Mouse (Mus musculus): ENCODE data around the gene Foxj2. TPM values are rescaled to one million over a fixed set of nuclear protein-coding genes. Genes with fewer than 3 reads are reported as not detected.

Gene Foxj2
- total and polyA plus RNA-seq, 2 experiments from 2014 or later = 4.4 to 17.8 TPM

DNA sequence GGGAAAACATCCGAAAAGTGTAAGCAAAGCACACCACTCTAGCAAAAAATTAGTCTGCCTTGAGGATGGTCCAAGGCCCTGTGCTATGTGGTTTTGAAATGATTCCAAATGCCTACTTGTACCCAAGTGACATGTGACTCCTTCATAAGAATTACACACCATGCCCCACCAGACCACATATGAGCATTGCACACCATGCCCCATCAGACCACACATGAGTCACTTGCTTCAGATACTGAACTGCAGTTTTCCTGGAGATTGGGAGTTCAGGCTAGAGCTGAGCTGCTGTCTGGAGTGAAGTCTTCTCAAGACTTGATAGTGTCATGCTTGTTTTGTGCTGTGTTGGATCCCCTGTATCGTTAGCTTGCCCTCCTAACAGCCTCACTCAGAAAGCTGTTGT lies 69.9 kb downstream of the Foxj2 start:
- no peak overlapping the region for H3K4me3 ChIP-seq (ENCODE audit: low read depth, low read length)
- no peak overlapping the region for H3K4me2 ChIP-seq (ENCODE audit: low read depth, low read length)
- H3K27ac ChIP-seq (ENCODE audit: low read depth) = no peak overlapping the region
- ATAC-seq (ENCODE audit: insufficient read depth, low read depth) (no peak), DNase-seq (ENCODE audit: low spot score) (no peak)
- WGBS = 85% methylated on average over 2 of the region's 2 CpGs
- no peak overlapping the region for H3K9ac ChIP-seq (replicated peaks; ENCODE audit: low read depth, low read length)
- H3K36me3 ChIP-seq (replicated peaks; ENCODE audit: control insufficient read depth, insufficient read depth, low read length) = peaks cover 54% of the 10 kb centered on the region
- H3K4me1 ChIP-seq (ENCODE audit: control insufficient read depth, insufficient read depth) = no peaks in the 10 kb centered on the region
- H3K27me3 ChIP-seq (ENCODE audit: control insufficient read depth, insufficient read depth, low read length) = no peaks in the 10 kb centered on the region
- TF ChIP-seq CTCF (IDR thresholded peaks at IDR 0.05; ENCODE audit: low read depth) = no peak
- TF ChIP-seq EP300 (IDR thresholded peaks at IDR 0.05; ENCODE audit: low read depth) = no peak
- no peaks in the 10 kb centered on the region for H3K9me3 ChIP-seq (replicated peaks; ENCODE audit: control insufficient read depth, low read length)

GRCm38 (mm10) chr6:122892442-122893049 lies 72.8 kb downstream of the Foxj2 start:
- H3K27ac ChIP-seq (ENCODE audit: low read depth) = no peak overlapping the region
- DNase-seq (ENCODE audit: low spot score) (peak; percentile 35), ATAC-seq (ENCODE audit: insufficient read depth, low read depth) (no peak)
- no peak overlapping the region for H3K9ac ChIP-seq (replicated peaks; ENCODE audit: low read depth, low read length)
- H3K9me3 ChIP-seq (replicated peaks; ENCODE audit: control insufficient read depth, low read length) = no peaks in the 10 kb centered on the region
- H3K36me3 ChIP-seq (replicated peaks; ENCODE audit: control insufficient read depth, insufficient read depth, low read length) = peaks cover 25% of the 10 kb centered on the region
- WGBS = 7% methylated on average over 2 of the region's 2 CpGs
- no peak for TF ChIP-seq EP300 (IDR thresholded peaks at IDR 0.05; ENCODE audit: low read depth)
- peak; percentile 85 for TF ChIP-seq CTCF (IDR thresholded peaks at IDR 0.05; ENCODE audit: low read depth)
- no peaks in the 10 kb centered on the region for H3K4me1 ChIP-seq (ENCODE audit: control insufficient read depth, insufficient read depth)
- no peak overlapping the region for H3K4me3 ChIP-seq (ENCODE audit: low read depth, low read length)
- H3K4me2 ChIP-seq (ENCODE audit: low read depth, low read length) = no peak overlapping the region
- no peaks in the 10 kb centered on the region for H3K27me3 ChIP-seq (ENCODE audit: control insufficient read depth, insufficient read depth, low read length)

Small RNAs within 50 kb of the gene (microRNA-seq; reads per million reads assigned to microRNA genes)
- not detected for gene Mir7231

Other genes with a start within 250 kb of the Foxj2 start
- 21.0 and 30.9 TPM in 2 replicates for gene Apobec1, start 217.5 kb upstream of the Foxj2 start, total RNA-seq (2014; rRNA removed; ENCODE audit: low replicate concordance)
- gene Apobec1, start 217.5 kb upstream of the Foxj2 start, polyA plus RNA-seq (2015; fragmentation: Nextera tagmentation; extraction: Ambion mirVana) = 3.9 and 4.2 TPM in 2 replicates
- gene Gdf3, start 209.8 kb upstream of the Foxj2 start, total RNA-seq (2014; rRNA removed; ENCODE audit: low replicate concordance) = 0.15 TPM in 1 of 2 replicates, not detected in the other
- 0.05 and 0.26 TPM in 2 replicates for gene Gdf3, start 209.8 kb upstream of the Foxj2 start, polyA plus RNA-seq (2015; fragmentation: Nextera tagmentation; extraction: Ambion mirVana)
- not detected in 2 replicates for gene Dppa3, start 193.5 kb upstream of the Foxj2 start, total RNA-seq (2014; rRNA removed; ENCODE audit: low replicate concordance)
- gene Dppa3, start 193.5 kb upstream of the Foxj2 start, polyA plus RNA-seq (2015; fragmentation: Nextera tagmentation; extraction: Ambion mirVana) = 0.18 and 0.41 TPM in 2 replicates
- 0.73 and 1.3 TPM in 2 replicates for gene Nanog, start 112.4 kb upstream of the Foxj2 start, total RNA-seq (2014; rRNA removed; ENCODE audit: low replicate concordance)
- 0.47 and 0.61 TPM in 2 replicates for gene Nanog, start 112.4 kb upstream of the Foxj2 start, polyA plus RNA-seq (2015; fragmentation: Nextera tagmentation; extraction: Ambion mirVana)
- gene Slc2a3, start 18.3 kb upstream of the Foxj2 start, total RNA-seq (2014; rRNA removed; ENCODE audit: low replicate concordance) = 21.4 and 21.6 TPM in 2 replicates
- gene Slc2a3, start 18.3 kb upstream of the Foxj2 start, polyA plus RNA-seq (2015; fragmentation: Nextera tagmentation; extraction: Ambion mirVana) = 1.7 and 1.8 TPM in 2 replicates
- 0.46 and 2.9 TPM in 2 replicates for gene C3ar1, start 36.2 kb downstream of the Foxj2 start, total RNA-seq (2014; rRNA removed; ENCODE audit: low replicate concordance)
- 2.3 and 2.4 TPM in 2 replicates for gene C3ar1, start 36.2 kb downstream of the Foxj2 start, polyA plus RNA-seq (2015; fragmentation: Nextera tagmentation; extraction: Ambion mirVana)
- 37.7 and 40.3 TPM in 2 replicates for gene Necap1, start 54.6 kb downstream of the Foxj2 start, total RNA-seq (2014; rRNA removed; ENCODE audit: low replicate concordance)
- 35.9 and 37.0 TPM in 2 replicates for gene Necap1, start 54.6 kb downstream of the Foxj2 start, polyA plus RNA-seq (2015; fragmentation: Nextera tagmentation; extraction: Ambion mirVana)
- gene Clec4a1, start 101.9 kb downstream of the Foxj2 start, total RNA-seq (2014; rRNA removed; ENCODE audit: low replicate concordance) = 0.54 TPM in 1 of 2 replicates, not detected in the other
- 1.8 and 2.0 TPM in 2 replicates for gene Clec4a1, start 101.9 kb downstream of the Foxj2 start, polyA plus RNA-seq (2015; fragmentation: Nextera tagmentation; extraction: Ambion mirVana)
- gene Clec4a3, start 132.6 kb downstream of the Foxj2 start, total RNA-seq (2014; rRNA removed; ENCODE audit: low replicate concordance) = 1.3 and 2.7 TPM in 2 replicates
- 2.5 and 3.4 TPM in 2 replicates for gene Clec4a3, start 132.6 kb downstream of the Foxj2 start, polyA plus RNA-seq (2015; fragmentation: Nextera tagmentation; extraction: Ambion mirVana)
- gene Clec4a4, start 170.5 kb downstream of the Foxj2 start, total RNA-seq (2014; rRNA removed; ENCODE audit: low replicate concordance) = not detected in 2 replicates
- not detected in 2 replicates for gene Clec4a4, start 170.5 kb downstream of the Foxj2 start, polyA plus RNA-seq (2015; fragmentation: Nextera tagmentation; extraction: Ambion mirVana)
- gene Clec4b1, start 230.0 kb downstream of the Foxj2 start, total RNA-seq (2014; rRNA removed; ENCODE audit: low replicate concordance) = not detected in 2 replicates
- not detected in 2 replicates for gene Clec4b1, start 230.0 kb downstream of the Foxj2 start, polyA plus RNA-seq (2015; fragmentation: Nextera tagmentation; extraction: Ambion mirVana)